Mouse (Mus musculus): ENCODE measurements around the gene Slc7a3. TPM values are rescaled to one million over a fixed set of nuclear protein-coding genes. Genes with fewer than 3 reads are reported as not detected.

Gene Slc7a3
- polyA plus RNA-seq (2012; rRNA removed): 2.0 and 3.5 TPM in 2 replicates

DNA sequence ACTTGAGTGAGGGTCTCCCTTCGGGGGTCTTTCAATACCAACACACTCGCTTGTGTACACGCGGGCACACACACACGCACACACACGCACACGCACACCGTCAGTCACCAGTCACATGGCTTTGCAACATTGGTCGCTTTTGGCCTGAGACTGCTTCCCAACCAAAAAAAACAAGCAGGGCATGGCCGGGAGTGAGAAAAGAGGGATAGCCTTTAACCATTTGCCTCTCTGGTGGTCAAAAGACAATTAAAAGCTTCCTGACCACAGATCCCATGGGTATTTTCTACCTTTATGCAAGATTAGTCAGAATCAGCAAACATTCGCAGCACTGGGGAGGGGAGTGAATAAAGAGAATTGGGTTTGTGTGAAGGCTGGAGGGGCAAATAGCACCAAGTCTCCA, at the start of gene Slc7a3:
Slc7a3 (minus strand) TSS at position 101 of the 400 bp plus-strand sequence.

DNA sequence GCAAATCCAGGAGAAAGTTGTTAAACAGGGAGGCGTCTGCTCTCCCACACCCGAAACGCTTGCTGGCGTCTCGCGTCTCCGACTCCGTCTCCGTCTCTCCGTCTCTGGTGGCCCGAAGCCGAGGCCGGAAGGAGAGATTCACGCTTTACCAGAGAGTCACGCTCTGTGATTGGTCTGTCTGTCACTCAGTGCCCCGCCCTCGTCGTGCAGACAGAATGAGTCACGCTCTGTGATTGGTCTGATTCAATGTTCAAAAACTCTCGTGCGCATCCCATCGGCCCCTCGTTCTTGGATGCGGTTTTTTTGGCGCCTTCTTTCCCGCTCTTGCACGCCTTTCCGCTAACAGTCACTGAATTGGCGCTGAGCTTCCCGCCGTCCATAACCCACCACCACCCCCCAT, 26.3 kb downstream of the Slc7a3 start, which contains the start of gene Tex11:
Tex11 (minus strand) TSS at position 127 of the 400 bp plus-strand sequence.

Other genes with a start within 250 kb of the Slc7a3 start
- 0.01 and 0.06 TPM in 2 replicates for gene Tex11, start 26.4 kb downstream of the Slc7a3 start, polyA plus RNA-seq (2012; rRNA removed)
- 47.3 and 76.2 TPM in 2 replicates for gene Snx12, start 136.5 kb upstream of the Slc7a3 start, polyA plus RNA-seq (2012; rRNA removed)
- 24.3 and 27.0 TPM in 2 replicates for gene Foxo4, start 168.5 kb upstream of the Slc7a3 start, polyA plus RNA-seq (2012; rRNA removed)
- gene Gm614, start 178.0 kb upstream of the Slc7a3 start, polyA plus RNA-seq (2012; rRNA removed): not detected in 2 replicates
- gene Il2rg, start 182.2 kb upstream of the Slc7a3 start, polyA plus RNA-seq (2012; rRNA removed): 3.1 and 4.7 TPM in 2 replicates
- gene Gm20489, start 183.0 kb upstream of the Slc7a3 start, polyA plus RNA-seq (2012; rRNA removed): not detected in 2 replicates
- gene Med12, start 188.0 kb upstream of the Slc7a3 start, polyA plus RNA-seq (2012; rRNA removed): 31.5 and 83.2 TPM in 2 replicates
- gene Nlgn3, start 213.1 kb upstream of the Slc7a3 start, polyA plus RNA-seq (2012; rRNA removed): 13.9 and 14.3 TPM in 2 replicates